Mouse (Mus musculus) cortical plate, adult 2 months (tissue): ENCODE data around the gene Ndc1.

Source experiments
- CTCF ChIP-seq: fragments of 200-500 bp; IDR thresholded peaks from 2 replicates; pipeline ENCODE4 v1.5.1; 2011; ENCODE audit warnings: mild to moderate bottlenecking, control low read depth, low read length; ENCODE audit not compliant: insufficient read depth; ENCODE audit errors: extremely low read depth
- POLR2A ChIP-seq: fragments of 200-500 bp; IDR thresholded peaks from 2 replicates; pipeline ENCODE4 v1.6.1; 2011; ENCODE audit warnings: mild to moderate bottlenecking, low read length, control low read depth; ENCODE audit not compliant: insufficient read depth; ENCODE audit errors: extremely low read depth

DNA sequence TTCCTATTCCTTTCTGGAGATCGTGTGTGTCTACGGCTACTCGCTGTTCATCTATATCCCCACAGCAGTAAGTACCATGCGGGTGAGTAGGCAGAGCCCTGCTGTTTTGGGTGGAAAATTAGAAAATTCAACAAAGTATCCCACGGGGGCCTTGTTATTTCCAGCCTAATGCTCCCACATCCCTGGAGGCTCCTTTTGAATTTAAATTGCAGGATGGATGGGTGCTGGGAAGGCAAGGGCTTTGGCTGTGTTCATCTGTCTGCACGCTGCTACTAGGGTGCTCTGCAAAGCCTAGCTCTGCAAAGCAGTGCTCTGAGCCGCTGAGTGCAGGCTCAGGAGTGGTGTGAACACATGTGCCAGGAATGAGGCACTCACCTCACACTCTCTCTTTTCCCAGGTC lies 23.0 kb upstream of the Ndc1 start:
- TF ChIP-seq CTCF (no peak), POLR2A (no peak)
